Mouse (Mus musculus): ENCODE measurements around the gene Crb2.

DNA sequence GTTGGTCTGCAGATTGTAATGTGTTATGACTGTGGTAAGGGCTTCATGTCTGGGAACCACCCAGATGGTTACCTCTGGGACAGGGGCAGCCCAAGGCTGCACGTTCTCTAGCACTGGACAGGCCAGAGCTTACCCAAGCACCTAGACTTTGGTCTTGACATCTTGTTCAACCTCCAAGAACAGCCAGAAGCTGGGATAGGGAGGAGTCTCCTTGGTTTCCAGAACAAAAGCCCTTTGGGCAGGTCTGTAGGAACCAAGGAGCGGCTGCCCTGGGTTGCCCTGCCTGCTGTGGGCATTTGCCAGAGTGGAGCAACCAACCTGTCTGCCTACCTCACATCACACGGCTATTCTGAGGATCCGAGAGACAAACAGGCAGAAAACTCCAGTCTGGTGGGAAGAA lies 21.0 kb downstream of the Crb2 start:
- no peak for TF ChIP-seq CTCF (IDR thresholded peaks at IDR 0.05; ENCODE audit: low read depth)
- TF ChIP-seq EP300 (IDR thresholded peaks at IDR 0.05; ENCODE audit: low read depth), result no peak

Measured in heart, postnatal 0 days (tissue).